Mouse (Mus musculus) ES-E14 (cell line): ENCODE results near the gene Cald1. TPM values are rescaled to one million over a fixed set of nuclear protein-coding genes. Genes with fewer than 3 reads are reported as not detected.
A peak's percentile ranks its signal among the peaks of the same experiment; 100 is the strongest.

Experiments
- DNase-seq: peaks from one replicate; pipeline ENCODE4 v3.0.0-alpha.2; 2013; ENCODE audit warnings: low read depth, low spot score
- H3K27ac ChIP-seq: 2 replicates; pipeline ENCODE4 v1.5.1; 2012; ENCODE audit warnings: low read depth, mild to moderate bottlenecking, low read length, moderate library complexity, mixed read lengths; ENCODE audit not compliant: poor library complexity, insufficient read depth, severe bottlenecking
- H3K36me3 ChIP-seq: 2 replicates; pipeline ENCODE4 v1.6.1; 2012; ENCODE audit warnings: mild to moderate bottlenecking, low read length, moderate library complexity, mixed read lengths; ENCODE audit not compliant: control insufficient read depth, poor library complexity, insufficient read depth, severe bottlenecking
- H3K4me1 ChIP-seq, 2 experiments: fragments of 150-350 bp in 1 of 2; sonication (generic) in 1 of 2; 2 replicates each; pipeline ENCODE4 v1.6.1; 2012; ENCODE audit warnings: low read length in 2 of 2, mild to moderate bottlenecking in 1 of 2, mixed read lengths in 1 of 2; ENCODE audit not compliant: control insufficient read depth in 2 of 2, insufficient read depth in 2 of 2, poor library complexity in 1 of 2
- H3K4me3 ChIP-seq, 2 experiments: fragments of 150-350 bp in 1 of 2; sonication (generic) in 1 of 2; 2 replicates each; pipeline ENCODE4 v1.5.1; 2012; ENCODE audit warnings: low read length in 2 of 2, low read depth in 1 of 2, mild to moderate bottlenecking in 1 of 2, mixed read lengths in 1 of 2; ENCODE audit not compliant: insufficient read depth in 1 of 2, poor library complexity in 1 of 2, severe bottlenecking in 1 of 2
- H3K9ac ChIP-seq: 2 replicates; pipeline ENCODE4 v1.6.1; 2012; ENCODE audit warnings: low read depth, mild to moderate bottlenecking, low read length, mixed read lengths; ENCODE audit not compliant: poor library complexity, insufficient read depth, severe bottlenecking
- H3K9me3 ChIP-seq: fragments of 150-350 bp; sonication (generic); 2 replicates; pipeline ENCODE4 v1.6.1; 2012; ENCODE audit warnings: low read depth, mild to moderate bottlenecking, low read length; ENCODE audit not compliant: control insufficient read depth, insufficient read depth
- CHD2 ChIP-seq: IDR thresholded peaks from 2 replicates; pipeline ENCODE4 v1.6.1; 2014; ENCODE audit warnings: mild to moderate bottlenecking, low read depth, low read length, inconsistent platforms
- HCFC1 ChIP-seq: IDR thresholded peaks from 2 replicates; pipeline ENCODE4 v1.6.1; 2012; ENCODE audit warnings: low read length, inconsistent platforms, borderline replicate concordance; ENCODE audit not compliant: insufficient read depth
- MAFK ChIP-seq: IDR thresholded peaks from 2 replicates; pipeline ENCODE4 v1.6.1; 2014; ENCODE audit warnings: mild to moderate bottlenecking, low read depth, low read length, inconsistent platforms; ENCODE audit not compliant: insufficient read depth
- ZC3H11A ChIP-seq: IDR thresholded peaks from 2 replicates; pipeline ENCODE4 v1.6.1; 2012; ENCODE audit warnings: low read depth, mild to moderate bottlenecking, inconsistent platforms, low read length, borderline replicate concordance
- ZNF384 ChIP-seq: IDR thresholded peaks from 2 replicates; pipeline ENCODE4 v1.6.1; 2012; ENCODE audit warnings: low read depth, low read length, inconsistent platforms
- in situ Hi-C, 2 experiments: fragments of 600-800 bp; cut with MboI; formaldehyde crosslinking; loops; one replicate each; pipeline ENCODE4 v1.15.1; 2025; ENCODE audit warnings: low sequenced_read_pairs in 2 of 2, inconsistent platforms in 1 of 2; ENCODE audit not compliant: unreplicated experiment in 2 of 2
- total RNA-seq: library from RNA; depleted of rRNA; stranded (reverse); fragments of 300-350 nt; gene quantifications from 2 replicates; pipeline ENCODE4 v1.2.3, GENCODE M21; 2012

Gene Cald1
- total RNA-seq, 1 experiment: 108 TPM

GRCm38 (mm10) chr6:34703421-34704120 lies 105.3 kb downstream of the Cald1 start:
- Histone ChIP-seq H3K27ac (no peak overlapping the region), H3K9ac (no peak overlapping the region), H3K36me3 (no peaks in the 10 kb centered on the region), H3K4me1 (peaks cover 0 to under 1% of the 10 kb centered on the region in 2 experiments; a peak in 1 of 4 replicates), H3K4me3 (no peak overlapping the region), H3K9me3 (no peaks in the 10 kb centered on the region; the same call in 1 of the 2 replicates)
- DNase-seq: no peak
- in situ Hi-C loops: no loop called here
- TF ChIP-seq CHD2 (no peak), ZNF384 (no peak), HCFC1 (no peak), MAFK (no peak), ZC3H11A (no peak)

- in situ Hi-C loops: no loop called here
- no peak overlapping the region for H3K27ac ChIP-seq
Measured at GRCm38 (mm10) chr6:34707521-34707920, 109.2 kb downstream of the Cald1 start.

GRCm38 (mm10) chr6:34708650-34709265 lies 110.5 kb downstream of the Cald1 start:
- Histone ChIP-seq H3K4me3 (peak overlapping the region in 1 of 2 experiments; percentile 66; a peak in 2 of 4 replicates), H3K36me3 (no peaks in the 10 kb centered on the region), H3K9me3 (no peaks in the 10 kb centered on the region), H3K4me1 (peaks cover 6% of the 10 kb centered on the region in 2 experiments; a peak in 1 of 4 replicates), H3K27ac (no peak overlapping the region), H3K9ac (no peak overlapping the region)
- in situ Hi-C loops: no loop called here
- TF ChIP-seq CHD2: no peak
- DNase-seq: no peak

More at GRCm38 (mm10) chr6:34707521-34707920, 109.2 kb downstream of the Cald1 start:
- Histone ChIP-seq H3K4me3 (no peak overlapping the region), H3K9ac (no peak overlapping the region), H3K4me1 (peaks cover 6% of the 10 kb centered on the region in 2 experiments; a peak in 1 of 4 replicates), H3K36me3 (no peaks in the 10 kb centered on the region), H3K9me3 (no peaks in the 10 kb centered on the region; the same call in 1 of the 2 replicates)
- TF ChIP-seq ZNF384: no peak
- TF ChIP-seq HCFC1: no peak
- no peak for TF ChIP-seq MAFK
- DNase-seq: no peak

GRCm38 (mm10) chr6:34709289-34709688 lies 111.0 kb downstream of the Cald1 start:
- Histone ChIP-seq H3K4me1 (peaks cover 6% of the 10 kb centered on the region in 2 experiments; a peak in 1 of 4 replicates), H3K9me3 (no peaks in the 10 kb centered on the region), H3K4me3 (peak overlapping the region; percentile 66 to 84), H3K9ac (peak overlapping the region; percentile 80), H3K27ac (peak overlapping the region; percentile 40; the same call in 1 of the 2 replicates), H3K36me3 (no peaks in the 10 kb centered on the region)
- TF ChIP-seq ZNF384 (no peak), CHD2 (no peak), ZC3H11A (no peak), HCFC1 (no peak), MAFK (no peak)
- in situ Hi-C loops: no loop called here
- DNase-seq: peak; percentile 60
